Mouse (Mus musculus): ENCODE measurements around the gene Sult1d1.
"Not testable (repeated sequence)": the region's sequence is repeated elsewhere in the genome, so short reads cannot be mapped to it uniquely, and the experiment has no call there.

Sult1d1 gene

DNA sequence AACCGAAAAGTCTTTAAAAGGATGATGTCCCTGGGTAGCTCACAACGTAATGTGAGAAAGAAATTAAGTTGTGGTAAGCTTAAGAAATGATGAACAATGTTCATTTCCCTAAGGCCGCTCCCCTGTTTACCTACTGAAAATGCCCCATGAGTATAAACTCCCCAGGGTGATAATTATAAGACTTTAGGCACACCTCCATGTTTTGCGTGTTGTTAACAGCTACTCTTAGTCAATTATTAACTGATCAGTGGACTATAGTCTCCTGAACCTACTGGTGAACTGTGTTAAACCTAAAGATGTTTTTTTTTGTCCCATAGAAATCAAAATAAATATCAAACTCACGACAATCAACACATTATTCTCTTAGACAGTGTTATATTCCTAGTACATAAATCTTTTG lies at the start of gene Sult1d1:
Gene Sult1d1, minus strand, starts transcription at position 183 of the 400 bp plus-strand sequence.
- no peak for DNase-seq (ENCODE audit: low read depth, low spot score)

DNA sequence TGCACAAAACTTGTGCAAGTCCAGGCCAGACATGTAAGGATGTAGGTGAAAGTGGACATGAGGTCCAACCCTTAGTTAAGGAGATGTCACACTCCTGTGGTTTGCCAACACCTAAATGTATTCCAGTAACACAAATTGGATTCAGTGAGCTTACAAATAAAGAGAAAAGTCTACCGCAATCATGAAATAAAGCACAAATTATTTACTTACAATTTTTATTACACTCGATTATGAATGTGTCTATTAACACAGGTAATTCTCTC lies 46.2 kb upstream of the Sult1d1 start:
- DNase-seq (ENCODE audit: low read depth, low spot score) = no peak

DNA sequence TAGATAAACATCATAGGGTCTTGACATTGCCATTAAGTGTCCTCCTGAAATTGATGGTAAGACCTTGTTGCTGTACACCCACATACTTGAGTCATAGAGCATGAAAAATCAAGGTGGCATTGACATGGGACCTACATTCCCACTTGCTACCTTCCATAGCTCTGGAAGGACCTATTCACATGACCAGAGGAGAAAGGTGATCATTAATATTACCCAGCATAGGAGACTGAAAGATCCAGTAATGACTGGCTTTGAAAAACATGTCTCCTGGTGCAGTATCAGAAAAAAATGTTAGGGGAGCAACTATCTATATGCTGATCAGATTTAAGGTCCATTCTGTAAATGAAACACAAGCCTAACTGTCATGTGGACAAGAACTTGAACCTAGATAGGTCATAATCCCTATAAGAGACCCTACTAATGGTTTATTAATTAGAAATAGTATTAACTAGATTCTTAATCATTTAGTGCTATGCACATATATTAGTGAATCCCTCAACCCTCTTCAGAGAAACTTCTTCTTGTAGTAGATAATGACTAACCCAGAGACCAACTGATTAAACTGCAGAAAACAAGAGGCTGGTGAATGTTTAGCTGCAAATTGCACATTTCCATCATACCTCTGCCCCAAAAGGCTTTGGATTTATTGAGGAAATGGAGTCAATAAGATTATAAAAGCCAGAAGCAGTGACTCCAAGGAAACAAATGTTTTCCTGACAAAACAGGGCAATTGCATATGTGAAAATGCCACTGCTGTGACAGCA lies 45.7 kb upstream of the Sult1d1 start:
- DNase-seq (ENCODE audit: low read depth, low spot score) = no peak

DNA sequence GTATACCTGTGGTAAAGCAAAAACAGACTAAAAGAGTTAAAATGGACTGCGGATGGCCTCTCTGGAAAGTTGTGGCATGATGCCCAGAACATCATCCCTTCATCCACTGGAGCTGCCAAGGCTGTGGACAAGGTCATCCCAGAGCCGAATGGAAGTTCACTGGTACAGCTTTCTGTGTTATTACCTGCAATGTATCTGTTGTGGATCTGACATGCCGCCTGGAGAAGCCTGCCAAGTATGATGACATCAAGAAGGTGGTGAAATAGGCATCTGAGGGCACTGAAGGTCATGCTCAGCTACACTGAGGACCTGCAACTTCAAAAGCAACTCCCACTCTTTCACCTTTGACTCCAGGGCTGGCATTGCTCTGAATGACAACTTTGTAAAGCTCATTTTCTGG lies 32.2 kb upstream of the Sult1d1 start:
- DNase-seq (ENCODE audit: low read depth, low spot score) = no peak

DNA sequence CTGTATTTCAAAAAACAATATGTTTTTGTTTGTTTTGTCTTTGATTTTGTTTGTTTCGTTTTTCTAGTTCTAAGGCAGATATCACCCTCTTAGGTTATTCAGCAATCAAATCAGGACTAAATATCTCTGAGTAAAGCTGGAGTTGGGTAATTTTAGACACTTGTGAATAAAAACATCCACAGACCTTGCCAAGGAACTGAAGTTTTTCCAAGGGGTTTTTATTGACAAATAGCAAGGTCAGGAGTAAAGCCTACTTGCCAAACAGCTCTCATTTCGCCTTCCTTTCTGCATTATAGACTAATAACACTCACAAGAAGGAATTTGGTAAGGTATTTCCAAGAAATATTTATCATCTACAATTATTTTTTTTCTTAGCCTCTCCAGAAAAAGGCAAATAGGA lies 29.1 kb upstream of the Sult1d1 start:
- DNase-seq (ENCODE audit: low read depth, low spot score) = no peak

DNA sequence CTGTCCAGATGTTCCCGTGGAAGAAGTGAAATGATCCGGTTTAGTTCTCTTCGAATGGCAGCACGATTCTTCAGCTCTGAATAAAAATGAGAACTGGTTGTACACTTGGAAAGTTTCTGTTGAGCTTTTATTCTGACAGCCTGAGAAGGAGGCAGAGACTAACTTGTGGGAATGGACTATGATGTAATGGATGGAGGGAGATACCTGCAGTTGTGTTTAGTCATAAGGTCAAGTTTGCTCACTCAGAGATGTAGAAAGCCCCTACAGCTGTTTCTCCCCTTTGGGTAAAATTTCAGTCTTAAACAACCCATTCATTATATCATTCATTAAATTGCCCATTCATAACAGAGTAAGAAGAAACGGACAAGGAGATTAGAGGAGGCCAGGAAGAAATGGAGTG lies 22.7 kb upstream of the Sult1d1 start, which contains the start of gene Sult1e1:
Gene Sult1e1, minus strand, starts transcription at position 101 of the 400 bp plus-strand sequence.
- DNase-seq (ENCODE audit: low read depth, low spot score) = no peak

DNA sequence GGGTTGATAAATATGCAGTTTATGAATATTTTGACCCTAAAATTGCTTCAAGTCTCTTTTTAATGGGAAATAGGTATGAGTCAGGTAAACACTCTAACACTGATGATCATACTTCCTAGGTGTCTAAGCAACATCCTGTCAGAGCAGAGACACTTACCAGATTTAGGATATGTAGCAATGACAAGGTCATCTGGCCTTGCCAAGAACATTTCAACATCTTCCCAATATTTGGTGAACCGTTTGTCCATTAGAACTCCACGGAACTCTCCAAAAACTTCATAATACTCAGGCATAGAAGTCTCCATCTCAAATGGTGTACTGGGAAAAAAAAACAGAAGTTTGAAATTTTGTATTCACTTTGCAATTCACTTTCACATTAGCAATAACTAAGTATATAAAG lies 21.1 kb upstream of the Sult1d1 start:
- no peak for DNase-seq (ENCODE audit: low read depth, low spot score)

DNA sequence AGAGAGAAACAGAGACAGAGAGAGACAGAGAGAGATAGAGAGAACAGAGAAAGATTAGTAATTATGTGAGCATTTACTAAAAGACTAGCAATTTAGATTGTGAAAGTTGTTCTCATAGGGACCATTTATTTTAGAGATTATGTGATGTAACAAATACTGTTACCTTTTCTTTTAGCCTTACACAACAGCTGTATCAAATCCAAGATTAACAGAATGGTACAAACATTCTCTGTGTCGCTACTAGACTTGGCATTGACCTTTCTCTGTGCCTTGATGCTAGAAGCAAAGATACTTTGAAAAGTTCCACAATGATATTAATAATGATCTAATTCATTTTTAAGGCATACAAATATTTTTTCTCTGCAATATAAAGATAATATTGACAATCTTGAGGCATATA lies 11.6 kb upstream of the Sult1d1 start:
- no peak for DNase-seq (ENCODE audit: low read depth, low spot score)

DNA sequence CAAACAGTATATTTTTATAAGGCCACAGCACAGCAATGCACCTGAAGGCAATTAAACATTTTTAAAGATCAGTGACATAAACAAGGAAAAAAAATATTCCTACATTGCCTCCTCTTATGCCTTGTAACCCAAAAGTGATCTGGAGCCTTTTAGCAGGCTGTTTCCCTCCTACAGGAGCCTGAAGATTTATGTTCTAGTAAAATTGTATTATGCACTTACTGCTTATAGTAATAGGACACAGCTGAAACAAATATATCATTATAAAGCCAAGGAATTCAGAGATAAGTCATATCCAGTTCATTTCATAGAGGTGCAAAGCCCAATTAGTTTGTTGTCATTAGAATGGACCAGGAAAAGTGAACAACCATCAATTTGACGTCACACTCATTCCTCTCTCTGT lies 5.3 kb upstream of the Sult1d1 start:
- DNase-seq (ENCODE audit: low read depth, low spot score) = no peak

DNA sequence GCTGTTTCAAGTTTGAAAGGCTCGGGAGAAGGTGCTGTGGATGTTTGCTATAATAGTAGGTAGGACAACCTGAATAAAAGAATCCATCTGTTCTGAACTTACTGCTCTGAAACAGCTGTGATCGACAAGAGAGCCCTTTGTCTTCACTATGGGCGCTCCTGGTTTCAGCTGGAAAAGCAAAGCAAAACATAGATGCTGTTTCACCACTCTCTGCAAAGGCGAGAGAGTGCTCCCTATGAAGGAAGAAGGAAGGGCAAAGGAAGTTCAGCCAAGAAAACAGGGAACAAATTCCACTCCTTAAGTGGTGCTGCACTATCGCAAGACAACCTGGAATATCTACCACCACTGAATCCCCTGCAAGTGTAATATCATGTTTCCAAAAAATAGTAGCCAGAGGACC lies 4.7 kb upstream of the Sult1d1 start:
- DNase-seq (ENCODE audit: low read depth, low spot score) = no peak

DNA sequence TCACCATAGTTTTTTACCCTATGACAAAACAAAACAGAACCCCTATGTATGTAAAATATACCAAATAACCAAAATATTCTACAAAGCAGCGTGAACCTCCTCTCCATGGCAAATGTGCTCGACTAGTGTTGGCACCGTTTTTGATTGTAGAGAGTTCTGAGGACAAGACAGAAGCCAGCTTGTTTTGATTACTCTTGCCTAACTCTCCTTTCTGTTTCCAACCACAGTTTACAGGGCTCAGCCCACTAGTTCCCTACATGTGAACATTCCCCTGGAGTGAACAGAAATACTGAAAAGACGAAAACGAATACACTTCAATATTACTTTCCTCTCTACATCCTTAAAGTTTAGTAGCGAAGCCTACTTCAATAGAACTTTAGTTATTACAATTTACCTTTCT lies 4.0 kb upstream of the Sult1d1 start:
- no peak for DNase-seq (ENCODE audit: low read depth, low spot score)

DNA sequence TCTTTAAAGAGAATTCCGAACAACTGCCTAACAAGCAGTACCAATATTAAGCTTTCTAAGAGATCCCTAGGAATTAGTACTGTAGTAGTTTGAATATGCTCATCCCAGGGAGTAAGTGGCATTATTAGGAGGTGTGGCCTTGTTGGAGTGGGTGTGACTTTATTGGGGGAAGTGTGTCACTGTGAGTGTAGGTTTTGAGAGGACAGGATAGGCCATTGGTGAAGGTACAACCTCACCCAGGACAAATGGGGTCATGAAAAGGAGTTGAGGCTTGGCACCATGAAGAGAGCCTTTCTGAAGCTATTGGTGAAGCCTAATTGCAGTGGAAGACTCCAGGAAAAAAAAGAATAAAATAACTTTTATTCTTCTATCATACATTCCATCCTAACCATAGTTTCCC lies 1.5 kb downstream of the Sult1d1 start:
- DNase-seq (ENCODE audit: low read depth, low spot score) = no peak

DNA sequence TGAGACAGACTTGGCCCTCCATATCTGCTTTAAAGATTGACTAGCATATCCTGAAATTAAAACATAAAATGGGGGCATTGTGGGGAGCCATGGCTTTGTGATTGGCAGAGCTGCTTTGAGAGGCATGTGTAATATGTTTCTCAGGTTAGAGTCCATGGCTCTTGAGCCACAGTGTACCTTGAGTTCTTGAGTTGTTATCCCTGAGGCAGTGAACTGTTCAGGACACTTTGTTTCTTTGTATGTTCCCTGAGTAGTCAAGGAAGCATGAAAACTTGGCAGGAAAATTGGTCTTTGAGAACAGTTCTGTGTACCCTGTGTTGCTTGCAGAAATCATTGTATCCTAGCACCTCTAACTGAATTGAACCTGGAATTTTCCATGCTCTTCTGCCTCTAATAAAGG lies 5.9 kb downstream of the Sult1d1 start:
- no peak for DNase-seq (ENCODE audit: low read depth, low spot score)

DNA sequence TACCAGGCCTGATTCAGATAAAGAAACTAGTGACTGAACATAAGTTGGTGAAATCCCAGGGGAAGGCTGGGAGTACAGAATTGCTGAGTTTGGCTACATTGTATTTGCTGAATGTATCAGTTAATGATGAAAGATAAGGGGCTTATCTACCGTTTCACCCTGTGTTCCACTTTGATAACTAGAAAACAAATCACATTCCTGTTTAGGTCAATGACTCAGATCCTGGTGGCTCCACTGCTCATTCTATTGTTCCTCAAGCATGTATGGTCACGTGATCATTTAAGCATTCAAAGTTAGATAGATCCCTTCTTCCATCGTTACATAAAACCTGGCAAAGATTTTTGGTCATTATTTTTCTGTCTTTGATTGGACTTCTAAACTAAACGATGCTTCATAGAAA lies 6.3 kb downstream of the Sult1d1 start:
- no peak for DNase-seq (ENCODE audit: low read depth, low spot score)

DNA sequence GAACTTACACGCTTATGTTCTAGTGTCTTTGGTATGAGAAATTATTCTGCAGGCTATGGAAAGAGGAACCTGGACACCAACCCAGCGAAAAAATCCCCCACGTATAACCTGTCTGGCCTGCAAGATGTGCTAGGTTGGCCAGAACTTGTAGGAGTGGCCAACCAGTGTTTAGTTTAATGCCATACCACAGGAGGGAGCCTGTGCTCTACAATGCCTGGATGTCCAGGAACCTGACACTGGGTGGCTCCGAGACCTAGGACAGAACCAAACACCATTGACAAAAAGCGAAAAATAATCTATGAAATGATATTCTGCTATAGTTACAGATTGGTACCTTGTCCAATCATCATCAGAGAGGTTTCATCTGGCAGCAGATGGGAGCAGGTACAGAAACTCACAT lies 8.7 kb downstream of the Sult1d1 start:
- peak; percentile 14 for DNase-seq (ENCODE audit: low read depth, low spot score)

DNA sequence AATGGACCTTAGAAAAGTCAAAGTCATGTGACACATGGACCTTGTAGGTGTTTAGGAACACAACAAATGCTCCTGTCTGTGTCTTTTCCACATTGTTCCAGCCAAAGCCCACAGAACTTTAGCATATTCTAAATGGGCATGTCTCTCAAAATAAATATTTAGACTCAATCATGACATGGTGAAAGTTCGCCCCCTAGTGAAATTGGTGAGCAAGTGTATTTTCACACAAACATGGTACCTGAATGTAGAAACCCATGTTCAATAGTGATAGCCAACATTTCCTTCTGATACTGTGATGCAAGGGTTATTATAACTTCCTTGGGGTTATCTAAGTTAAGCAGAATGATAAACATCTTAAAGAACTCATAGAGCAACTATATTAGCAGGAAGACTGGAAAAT lies 17.9 kb downstream of the Sult1d1 start:
- peak; percentile 41 for DNase-seq (ENCODE audit: low read depth, low spot score)

DNA sequence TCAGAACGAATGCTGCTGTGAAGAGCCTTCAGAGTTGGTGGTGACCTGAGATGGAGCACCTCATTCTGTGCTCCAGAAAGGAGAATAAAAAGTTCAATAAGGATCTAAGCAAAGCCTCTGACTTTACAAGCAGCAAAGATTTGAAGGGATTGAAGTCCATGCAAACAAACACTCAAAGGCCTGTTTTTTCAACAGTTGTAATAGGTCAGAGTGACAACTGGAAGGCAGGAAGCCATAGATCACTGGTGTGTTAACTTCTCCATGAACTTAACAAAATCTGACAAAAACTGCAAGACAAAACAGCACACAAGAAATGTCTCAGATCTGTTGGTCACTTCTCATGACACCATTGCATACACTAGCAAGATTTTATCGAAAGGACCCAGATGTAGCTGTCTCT lies 30.7 kb downstream of the Sult1d1 start, which contains the start of gene Sult1b1:
Gene Sult1b1, minus strand, starts transcription at position 85 of the 400 bp plus-strand sequence.
- no peak for DNase-seq (ENCODE audit: low read depth, low spot score)

DNA sequence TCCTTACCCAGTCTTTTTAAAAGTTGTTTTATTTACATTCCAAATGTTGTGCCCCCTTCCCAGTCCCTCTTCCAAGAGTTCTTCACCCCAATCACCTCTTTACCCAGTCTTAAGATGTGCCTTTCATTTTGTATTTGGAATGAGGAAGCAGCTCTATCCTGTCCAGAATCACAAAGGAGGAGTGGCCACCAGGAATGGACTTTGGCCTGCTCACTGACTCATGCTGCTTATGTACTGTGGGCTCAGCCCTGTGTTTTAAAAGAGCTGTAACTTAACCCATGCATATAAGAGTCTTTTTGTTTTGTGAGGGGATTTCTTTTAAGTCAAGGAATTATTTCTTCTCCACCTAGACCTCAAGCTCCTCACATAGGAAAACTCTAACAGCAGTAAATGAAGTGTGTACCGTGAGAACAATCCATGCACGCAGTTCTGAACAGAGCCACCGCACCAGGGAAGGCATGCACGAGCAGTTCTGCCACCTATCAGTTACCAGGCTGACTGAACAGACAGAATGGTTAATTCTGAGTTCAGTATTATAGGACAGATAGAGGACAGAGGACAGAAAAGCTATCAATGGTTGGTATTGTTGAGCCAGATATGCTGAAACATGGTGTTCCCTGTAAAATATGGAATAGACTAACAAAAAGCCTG lies 32.7 kb downstream of the Sult1d1 start:
- no peak for DNase-seq (ENCODE audit: low read depth, low spot score)

DNA sequence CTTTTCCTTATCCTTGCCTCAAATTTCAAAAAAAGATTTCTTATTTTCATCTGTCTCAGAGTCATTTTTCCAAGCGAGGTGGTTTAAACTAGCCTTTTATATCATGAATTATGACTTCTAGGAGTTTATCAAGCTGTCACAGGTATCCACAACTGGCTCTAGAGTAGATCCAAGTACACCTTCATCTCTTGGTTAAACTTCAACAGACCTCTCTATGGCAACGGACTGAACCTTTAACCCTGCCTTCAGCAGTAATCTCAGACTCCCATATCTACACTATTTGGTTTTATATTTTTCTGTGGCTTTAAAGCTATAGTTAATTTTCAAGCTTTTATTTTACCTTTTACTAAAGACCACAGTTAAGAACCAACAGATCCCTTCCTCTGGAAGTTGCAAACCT lies 36.5 kb downstream of the Sult1d1 start:
- DNase-seq (ENCODE audit: low read depth, low spot score) = no peak

DNA sequence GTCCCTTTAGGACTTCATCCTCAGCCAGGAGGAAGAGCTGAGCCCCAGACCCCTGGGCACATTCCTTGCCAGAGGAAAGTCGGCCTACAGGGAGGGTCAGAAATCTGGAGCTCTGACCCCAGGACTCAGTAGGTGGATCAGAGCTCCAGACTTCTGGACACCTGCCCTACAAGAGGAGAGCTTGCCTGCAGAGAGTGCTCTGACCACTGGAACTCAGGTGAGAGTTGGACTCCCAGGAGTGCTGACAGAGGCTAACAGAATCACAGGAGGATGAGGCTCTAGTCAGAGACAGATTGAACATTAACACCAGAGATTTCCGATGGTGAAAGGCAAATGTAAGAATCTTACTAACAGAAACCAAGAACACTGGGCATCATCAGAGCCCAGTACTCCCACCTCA lies 45.3 kb downstream of the Sult1d1 start:
- DNase-seq (ENCODE audit: low read depth, low spot score) = not testable (repeated sequence)

DNA sequence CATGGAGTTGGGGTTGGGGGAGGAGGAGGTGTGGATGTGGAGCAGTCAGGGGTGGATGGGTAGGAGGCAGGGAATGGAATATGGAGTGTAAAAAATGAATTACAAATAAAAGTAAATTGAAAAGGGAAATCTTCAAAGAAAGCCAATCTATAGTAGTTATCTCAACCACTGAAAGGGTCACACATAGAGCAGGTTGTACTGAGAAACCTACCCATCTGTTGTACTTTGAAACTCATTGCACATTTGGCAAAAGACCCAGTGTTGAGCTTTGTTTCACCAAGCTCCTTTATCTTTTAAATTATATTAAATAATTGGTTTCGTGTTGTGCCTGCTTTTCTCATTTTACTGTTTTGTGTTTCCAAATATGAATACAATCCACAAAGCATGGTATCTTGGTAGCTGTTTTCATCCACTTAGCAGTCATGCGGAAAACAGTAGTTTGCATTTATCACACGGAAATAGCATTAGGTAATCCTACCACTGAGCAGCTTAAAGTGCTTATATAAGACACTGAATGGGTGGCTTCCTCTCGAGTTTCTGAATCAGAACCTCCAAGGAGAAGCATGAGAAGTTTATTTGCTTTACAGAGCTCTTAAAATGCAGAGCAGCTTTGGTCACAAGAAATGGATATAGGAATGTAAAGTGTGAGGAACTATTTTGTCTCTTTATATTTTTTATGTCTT lies 62.9 kb downstream of the Sult1d1 start:
- no peak for DNase-seq (ENCODE audit: low read depth, low spot score)
